Mouse (Mus musculus): ENCODE data around the gene Mgrn1.

- TF ChIP-seq CTCF (conservative IDR thresholded peaks at IDR 0.05; ENCODE audit: low read length), result no peak
- TF ChIP-seq POU5F1 (IDR thresholded peaks at IDR 0.05; ENCODE audit: borderline replicate concordance, low read length), result no peak
- TF ChIP-seq NANOG (IDR thresholded peaks at IDR 0.05; ENCODE audit: borderline replicate concordance, low read length), result no peak
Measured at GRCm38 (mm10) chr16:4885760-4886689, at the start of gene Mgrn1.
